Mouse (Mus musculus): ENCODE data around the gene Spint2.

- TF ChIP-seq CTCF (IDR thresholded peaks at IDR 0.05; ENCODE audit: extremely low read depth, insufficient read depth, insufficient read length, insufficient replicate concordance) (no peak), POLR2A (IDR thresholded peaks at IDR 0.05; ENCODE audit: low read depth, low read length) (no peak)
Measured at GRCm38 (mm10) chr7:29234661-29235060, 47.1 kb downstream of the Spint2 start.
